Mouse (Mus musculus) forebrain, embryonic 13.5 days (tissue): Measurements from ENCODE around the gene Slc13a5. TPM values are rescaled to one million over a fixed set of nuclear protein-coding genes. Genes with fewer than 3 reads are reported as not detected.

Source experiments
- ATAC-seq: fragments of 200-750 bp; cut with Nextera tagmentation; 2 replicates; pipeline ENCODE4 v1.8.0; 2017
- H3K27ac ChIP-seq: fragments of 300-500 bp; sonication (generic); 2 replicates; pipeline ENCODE4 v1.5.1; 2015; ENCODE audit warnings: inconsistent platforms, mild to moderate bottlenecking, moderate library complexity
- H3K27me3 ChIP-seq: fragments of 300-500 bp; sonication (generic); 2 replicates; pipeline ENCODE4 v1.6.1; 2015; ENCODE audit warnings: mild to moderate bottlenecking, inconsistent platforms
- H3K36me3 ChIP-seq: fragments of 300-500 bp; sonication (generic); 2 replicates; pipeline ENCODE4 v1.6.1; 2015; ENCODE audit warnings: mild to moderate bottlenecking, inconsistent platforms; ENCODE audit not compliant: poor library complexity, severe bottlenecking
- H3K4me1 ChIP-seq: fragments of 300-500 bp; sonication (generic); 2 replicates; pipeline ENCODE4 v1.6.1; 2015; ENCODE audit warnings: inconsistent platforms
- H3K4me2 ChIP-seq: fragments of 300-500 bp; sonication (generic); 2 replicates; pipeline ENCODE4 v1.6.1; 2015; ENCODE audit warnings: inconsistent platforms, mild to moderate bottlenecking, moderate library complexity
- H3K4me3 ChIP-seq: fragments of 300-500 bp; sonication (generic); 2 replicates; pipeline ENCODE4 v1.5.1; 2015; ENCODE audit warnings: mild to moderate bottlenecking, inconsistent platforms
- H3K9ac ChIP-seq: fragments of 300-500 bp; sonication (generic); 2 replicates; pipeline ENCODE4 v1.6.1; 2015; ENCODE audit warnings: mild to moderate bottlenecking, inconsistent platforms
- H3K9me3 ChIP-seq: fragments of 300-500 bp; sonication (generic); replicated peaks from 2 replicates; pipeline ENCODE4 v1.6.1; 2016; ENCODE audit warnings: inconsistent platforms
- WGBS: fragments of 180-500 bp; shearing (Covaris S2); methylation state at CpG from one replicate; pipeline ENCODE4 v1.1.7; 2015; 5-methylcytosine and 5-hydroxymethylcytosine counted together
- polyA plus RNA-seq: library from polyadenylated mRNA; unstranded; fragments of >200 nt; fragmentation: Nextera tagmentation; extraction: Ambion mirVana; gene quantifications from 2 replicates; pipeline ENCODE4 v1.2.1, GENCODE M21; 2015

The Slc13a5 gene
- polyA plus RNA-seq, 1 experiment from 2014 or later: 0.12 TPM

GRCm38 (mm10) chr11:72215410-72215797 lies 51.6 kb downstream of the Slc13a5 start, which contains the start of gene Med31:
Gene Med31, minus strand, starts transcription at chr11:72215592.
- Histone ChIP-seq H3K9me3 (no peaks in the 10 kb centered on the region), H3K36me3 (peaks cover 25% of the 10 kb centered on the region), H3K27me3 (no peaks in the 10 kb centered on the region), H3K27ac (peak within 1 kb of the TSS; percentile 52), H3K4me2 (peak within 1 kb of the TSS; percentile 82), H3K4me1 (peaks cover 26% of the 10 kb centered on the region), H3K4me3 (peak within 1 kb of the TSS; percentile 78), H3K9ac (peak within 1 kb of the TSS; percentile 78)
- 3% methylated on average over 29 of the region's 29 CpGs for WGBS
- ATAC-seq: peak; percentile 82

- WGBS: 1% methylated on average over 51 of the region's 51 CpGs
- Histone ChIP-seq H3K9me3 (no peaks in the 10 kb centered on the region), H3K9ac (peak overlapping the region; percentile 78), H3K27ac (peak overlapping the region; percentile 52), H3K4me3 (peak overlapping the region; percentile 78), H3K27me3 (no peaks in the 10 kb centered on the region), H3K36me3 (peaks cover 31% of the 10 kb centered on the region), H3K4me2 (peak overlapping the region; percentile 82), H3K4me1 (peaks cover 26% of the 10 kb centered on the region)
- peak; percentile 98 for ATAC-seq
Measured at GRCm38 (mm10) chr11:72214591-72215409, 52.2 kb downstream of the Slc13a5 start.

- WGBS: 20% methylated on average over 17 of the region's 17 CpGs
Measured at GRCm38 (mm10) chr11:72207834-72208377, 59.1 kb downstream of the Slc13a5 start.

GRCm38 (mm10) chr11:72207204-72207833 lies 59.7 kb downstream of the Slc13a5 start, which contains the start of the genes 4933427D14Rik and Txndc17:
Gene 4933427D14Rik, minus strand, starts transcription at chr11:72207459.
Gene Txndc17, plus strand, starts transcription at chr11:72207547.
- Histone ChIP-seq H3K9ac (peak within 1 kb of the TSS; percentile 90), H3K4me1 (peaks cover 43% of the 10 kb centered on the region), H3K9me3 (no peaks in the 10 kb centered on the region), H3K27me3 (no peaks in the 10 kb centered on the region), H3K4me3 (peak within 1 kb of the TSS; percentile 92), H3K4me2 (peak within 1 kb of the TSS; percentile 93), H3K27ac (peak within 1 kb of the TSS; percentile 68), H3K36me3 (peaks cover 33% of the 10 kb centered on the region)
- ATAC-seq: peak; percentile 93
- under 1% methylated on average over 42 of the region's 42 CpGs for WGBS

More at GRCm38 (mm10) chr11:72207834-72208377, 59.1 kb downstream of the Slc13a5 start:
- no peak for ATAC-seq
- H3K9me3 ChIP-seq: no peaks in the 10 kb centered on the region
- H3K27ac ChIP-seq: no peak overlapping the region
- H3K9ac ChIP-seq: peak overlapping the region; percentile 90
- peak overlapping the region; percentile 93 for H3K4me2 ChIP-seq
- H3K27me3 ChIP-seq: no peaks in the 10 kb centered on the region
- peak overlapping the region; percentile 92 for H3K4me3 ChIP-seq
- peaks cover 37% of the 10 kb centered on the region for H3K36me3 ChIP-seq
- H3K4me1 ChIP-seq: peaks cover 40% of the 10 kb centered on the region

GRCm38 (mm10) chr11:72206341-72207203 lies 60.5 kb downstream of the Slc13a5 start, which contains the start of gene Gm43951:
Gene Gm43951, minus strand, starts transcription at chr11:72206840.
- ATAC-seq: peak; percentile 60
- Histone ChIP-seq H3K4me1 (peaks cover 43% of the 10 kb centered on the region), H3K4me2 (peak within 1 kb of the TSS; percentile 93), H3K27me3 (no peaks in the 10 kb centered on the region), H3K9ac (peak within 1 kb of the TSS; percentile 90), H3K36me3 (peaks cover 33% of the 10 kb centered on the region), H3K27ac (peak within 1 kb of the TSS; percentile 68), H3K9me3 (no peaks in the 10 kb centered on the region), H3K4me3 (peak within 1 kb of the TSS; percentile 92)
- under 1% methylated on average over 43 of the region's 43 CpGs for WGBS

GRCm38 (mm10) chr11:72205256-72205655 lies 61.8 kb downstream of the Slc13a5 start:
- peak overlapping the region; percentile 90 for H3K9ac ChIP-seq
- ATAC-seq: no peak
- peaks cover 43% of the 10 kb centered on the region for H3K4me1 ChIP-seq

GRCm38 (mm10) chr11:72203440-72203839 lies 63.6 kb downstream of the Slc13a5 start:
- 65% methylated on average over 1 of the region's 1 CpGs for WGBS
- Histone ChIP-seq H3K4me3 (no peak overlapping the region), H3K27ac (no peak overlapping the region), H3K27me3 (no peaks in the 10 kb centered on the region), H3K4me1 (peaks cover 43% of the 10 kb centered on the region), H3K4me2 (no peak overlapping the region), H3K9ac (no peak overlapping the region), H3K9me3 (no peaks in the 10 kb centered on the region), H3K36me3 (peaks cover 23% of the 10 kb centered on the region)
- ATAC-seq: no peak

More at GRCm38 (mm10) chr11:72205256-72205655, 61.8 kb downstream of the Slc13a5 start:
- WGBS: 91% methylated on average over 6 of the region's 6 CpGs
- Histone ChIP-seq H3K36me3 (peaks cover 28% of the 10 kb centered on the region), H3K27me3 (no peaks in the 10 kb centered on the region), H3K4me3 (peak overlapping the region; percentile 92), H3K9me3 (no peaks in the 10 kb centered on the region), H3K4me2 (peak overlapping the region; percentile 93), H3K27ac (no peak overlapping the region)

- no peak overlapping the region for H3K4me2 ChIP-seq
- H3K4me1 ChIP-seq: no peaks in the 10 kb centered on the region
- no peak overlapping the region for H3K27ac ChIP-seq
- ATAC-seq: no peak
- H3K9ac ChIP-seq: no peak overlapping the region
- no peaks in the 10 kb centered on the region for H3K27me3 ChIP-seq
- WGBS: 84% methylated on average over 8 of the region's 8 CpGs
- H3K4me3 ChIP-seq: no peak overlapping the region
- H3K9me3 ChIP-seq: no peaks in the 10 kb centered on the region
- H3K36me3 ChIP-seq: peaks cover 50% of the 10 kb centered on the region
Measured at GRCm38 (mm10) chr11:72196506-72196905, 70.5 kb downstream of the Slc13a5 start.

- H3K36me3 ChIP-seq: peaks cover 61% of the 10 kb centered on the region
- WGBS: 95% methylated on average over 2 of the region's 2 CpGs
- H3K9me3 ChIP-seq: no peaks in the 10 kb centered on the region
- H3K27me3 ChIP-seq: no peaks in the 10 kb centered on the region
- H3K27ac ChIP-seq: no peak overlapping the region
- no peak overlapping the region for H3K4me3 ChIP-seq
- no peak for ATAC-seq
- no peak overlapping the region for H3K4me2 ChIP-seq
- no peaks in the 10 kb centered on the region for H3K4me1 ChIP-seq
- no peak overlapping the region for H3K9ac ChIP-seq
Measured at GRCm38 (mm10) chr11:72194259-72194658, 72.8 kb downstream of the Slc13a5 start.
